Mouse (Mus musculus) layer of hippocampus, postnatal 14 days (tissue): Measurements from ENCODE around the gene Tmem129. TPM values are rescaled to one million over a fixed set of nuclear protein-coding genes. Genes with fewer than 3 reads are reported as not detected.

Experiments used
- total RNA-seq, 2 experiments: library from RNA; stranded (reverse); gene quantifications; 2 replicates each; pipeline ENCODE4 v1.2.3; 2021

Tmem129 gene
- total RNA-seq, 2 experiments from 2014 or later: 21.7 to 25.5 TPM

Other genes with a start within 250 kb of the Tmem129 start
- gene Nkx1-1, start 224.4 kb downstream of the Tmem129 start, total RNA-seq: not detected
- 10 to 100 TPM; 25.5 to 27.1 TPM for gene Fam53a, start 28.8 kb downstream of the Tmem129 start, total RNA-seq
- gene Gm9903, start 28.5 kb downstream of the Tmem129 start, total RNA-seq: under 1 TPM; 0.64 to 0.92 TPM
- gene Slbp, start 5.8 kb downstream of the Tmem129 start, total RNA-seq: 10 to 100 TPM; 22.0 to 24.7 TPM
- 10 to 100 TPM in 1 of 2 experiments, 1 to 10 TPM in 1; 9.8 to 12.0 TPM for gene Tacc3, start 288 bp downstream of the Tmem129 start, total RNA-seq
- gene Fgfr3, start 63.3 kb upstream of the Tmem129 start, total RNA-seq: 100 to 1,000 TPM; 137 to 159 TPM
- gene Letm1, start 124.4 kb upstream of the Tmem129 start, total RNA-seq: 100 to 1,000 TPM in 1 of 2 experiments, 10 to 100 TPM in 1; 96.8 to 105 TPM
- 100 to 1,000 TPM; 112 to 120 TPM for gene Nsd2, start 162.3 kb upstream of the Tmem129 start, total RNA-seq